Mouse (Mus musculus) testis, adult 2 months (tissue): ENCODE results near the gene Tsacc.

Source experiments
- CTCF ChIP-seq: fragments of 200-500 bp; IDR thresholded peaks from 2 replicates; pipeline ENCODE4 v1.5.1; 2012; ENCODE audit warnings: low read depth, mild to moderate bottlenecking, inconsistent platforms, low read length, moderate library complexity; ENCODE audit not compliant: control insufficient read depth, insufficient read depth, insufficient replicate concordance
- POLR2A ChIP-seq: fragments of 200-500 bp; IDR thresholded peaks from 2 replicates; pipeline ENCODE4 v1.6.1; 2012; ENCODE audit warnings: low read depth, mild to moderate bottlenecking, inconsistent platforms, low read length, moderate library complexity; ENCODE audit not compliant: control insufficient read depth

DNA sequence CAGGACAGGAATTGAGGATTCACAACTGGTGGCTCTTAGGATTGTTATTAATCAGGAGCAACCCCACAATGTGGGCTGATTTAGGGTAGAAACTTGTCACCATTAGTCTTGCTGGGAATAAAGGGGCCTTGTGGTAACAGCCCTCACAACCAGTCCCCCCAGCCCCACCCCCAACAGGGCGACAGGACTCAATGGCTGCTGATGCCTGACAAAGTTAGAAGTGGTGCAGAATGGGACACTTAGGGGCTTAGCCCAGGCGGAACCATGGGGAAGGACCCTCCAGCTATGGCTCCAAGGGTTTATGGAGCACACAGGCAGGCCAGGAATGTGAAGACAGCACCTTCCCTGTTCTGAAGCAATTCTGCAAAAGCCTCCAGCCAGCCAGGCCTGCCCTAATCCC is 61.2 kb downstream of the Tsacc start:
- TF ChIP-seq POLR2A (no peak), CTCF (no peak)
